In genomic region chr12:10390671-10391441, GRCm38 (mm10) we compare ENCODE assay signal across 8 mouse cellular contexts. TPM values are rescaled to one million over a fixed set of nuclear protein-coding genes. Genes with fewer than 3 reads are reported as not detected.
A peak's percentile ranks its signal among the peaks of the same experiment; 100 is the strongest.
DNase-seq lines count a peak whose midpoint lies in the region; ATAC-seq lines count a peak whose summit lies in the region.

Gene Rdh14 (plus strand): TSS chr12:10390772.

- peak within 1 kb of the TSS; percentile 91 for H3K9ac ChIP-seq in heart, embryonic 13.5 days
- H3K9ac ChIP-seq in liver, embryonic 12.5 days, result peak within 1 kb of the TSS; percentile 85
- H3K9ac ChIP-seq in stomach, embryonic 15.5 days, result peak within 1 kb of the TSS; percentile 75

- DNase-seq in CD4-positive helper T cell, adult 2 months (ENCODE audit: low read depth, low spot score), result peak; percentile 93
- peak; percentile 28 for DNase-seq in fat pad, adult 2 months (ENCODE audit: extremely low read depth, low read depth, low spot score)
- peak; percentile 98 for DNase-seq in kidney, postnatal 10 days
- DNase-seq in natural killer cell, adult 2 months (ENCODE audit: low spot score in 2 of 2), result peak; percentile 93 to 94

- peak; percentile 95 for ATAC-seq in heart, embryonic 13.5 days (ENCODE audit: extremely low read depth, insufficient number of reproducible peaks, low FRiP score, low TSS enrichment)
- peak; percentile 98 for ATAC-seq in liver, embryonic 12.5 days
- ATAC-seq in stomach, embryonic 15.5 days (ENCODE audit: insufficient read depth, low FRiP score, low read depth), result peak; percentile 98

- no peaks in the 10 kb centered on the region for H3K9me3 ChIP-seq in heart, embryonic 13.5 days
- no peaks in the 10 kb centered on the region for H3K9me3 ChIP-seq in liver, embryonic 12.5 days (replicated peaks)
- H3K9me3 ChIP-seq in stomach, embryonic 15.5 days, result no peaks in the 10 kb centered on the region

- no peaks in the 10 kb centered on the region for H3K4me1 ChIP-seq in brown adipose tissue, adult 24 weeks (ENCODE audit: control insufficient read depth, insufficient read depth, insufficient read length, low read length)
- H3K4me1 ChIP-seq in heart, embryonic 13.5 days, result peaks cover 19% of the 10 kb centered on the region
- peaks cover 10% of the 10 kb centered on the region for H3K4me1 ChIP-seq in liver, embryonic 12.5 days
- no peaks in the 10 kb centered on the region for H3K4me1 ChIP-seq in stomach, embryonic 15.5 days

- H3K27me3 ChIP-seq in heart, embryonic 13.5 days (replicated peaks), result no peaks in the 10 kb centered on the region
- H3K27me3 ChIP-seq in liver, embryonic 12.5 days (replicated peaks), result no peaks in the 10 kb centered on the region
- H3K27me3 ChIP-seq in stomach, embryonic 15.5 days (replicated peaks), result no peaks in the 10 kb centered on the region

- H3K4me2 ChIP-seq in heart, embryonic 13.5 days, result peak within 1 kb of the TSS; percentile 70
- H3K4me2 ChIP-seq in liver, embryonic 12.5 days, result peak within 1 kb of the TSS; percentile 71
- peak within 1 kb of the TSS; percentile 54 for H3K4me2 ChIP-seq in stomach, embryonic 15.5 days

- under 1% methylated on average over 53 of the region's 53 CpGs for WGBS in heart, embryonic 13.5 days
- WGBS in liver, embryonic 12.5 days (ENCODE audit: insufficient replicate concordance), result under 1% methylated on average over 53 of the region's 53 CpGs
- WGBS in stomach, embryonic 15.5 days, result under 1% methylated on average over 53 of the region's 53 CpGs

- peaks cover 11% of the 10 kb centered on the region for H3K36me3 ChIP-seq in heart, embryonic 13.5 days
- peaks cover 8% of the 10 kb centered on the region for H3K36me3 ChIP-seq in liver, embryonic 12.5 days
- peaks cover 7% of the 10 kb centered on the region for H3K36me3 ChIP-seq in stomach, embryonic 15.5 days

- H3K4me3 ChIP-seq in brown adipose tissue, adult 24 weeks (ENCODE audit: insufficient read depth, low read depth, low read length), result peak within 1 kb of the TSS; percentile 78
- peak within 1 kb of the TSS; percentile 83 for H3K4me3 ChIP-seq in heart, embryonic 13.5 days
- peak within 1 kb of the TSS; percentile 81 for H3K4me3 ChIP-seq in liver, embryonic 12.5 days
- peak within 1 kb of the TSS; percentile 80 for H3K4me3 ChIP-seq in stomach, embryonic 15.5 days (replicated peaks)

- peak within 1 kb of the TSS; percentile 100 for H3K27ac ChIP-seq in brown adipose tissue, adult 24 weeks (replicated peaks; ENCODE audit: low read depth, low read length)
- peak within 1 kb of the TSS; percentile 97 for H3K27ac ChIP-seq in heart, embryonic 13.5 days (replicated peaks)
- peak within 1 kb of the TSS; percentile 84 for H3K27ac ChIP-seq in liver, embryonic 12.5 days
- H3K27ac ChIP-seq in stomach, embryonic 15.5 days, result peak within 1 kb of the TSS; percentile 92

RNA-seq across cellular contexts. Expression of gene Rdh14, which starts in this region (rescaled TPM):
- 39.8 and 51.9 TPM in 2 replicates for polyA plus RNA-seq in brown adipose tissue, adult 24 weeks (2012; ENCODE audit: insufficient read depth, insufficient read length, missing spikeins)
- 51.5 and 61.0 TPM in 2 replicates for polyA plus RNA-seq in heart, embryonic 13.5 days (2015; fragmentation: Nextera tagmentation; extraction: Ambion mirVana)
- 17.1 and 17.9 TPM in 2 replicates for polyA plus RNA-seq in liver, embryonic 12.5 days (2016; fragmentation: Nextera tagmentation; extraction: Ambion mirVana)
- 42.0 and 42.6 TPM in 2 replicates for polyA plus RNA-seq in stomach, embryonic 15.5 days (2015; fragmentation: Nextera tagmentation; extraction: Ambion mirVana)

Comparison
In these comparisons a context has a peak if more than half of its experiments do, and no peak if none do; other contexts are left out.
1. Peak in every context shown above with its lines: DNase-seq, ATAC-seq, H3K4me3 ChIP-seq and H3K27ac ChIP-seq.
2. DNase-seq: peak in every context shown above with its lines; median percentile 98 in kidney, postnatal 10 days; 94 in natural killer cell, adult 2 months; 93 in CD4-positive helper T cell, adult 2 months; 28 in fat pad, adult 2 months.